Mouse (Mus musculus) olfactory bulb, adult 2 months (tissue): ENCODE measurements around the gene Ccdc50. TPM values are rescaled to one million over a fixed set of nuclear protein-coding genes. Genes with fewer than 3 reads are reported as not detected.

ENCODE experiments used
- H3K27ac ChIP-seq: fragments of 200-500 bp; 2 replicates; pipeline ENCODE4 v1.5.1; 2012; ENCODE audit warnings: low read depth, low read length; ENCODE audit not compliant: insufficient read depth
- H3K4me1 ChIP-seq: fragments of 200-500 bp; 2 replicates; pipeline ENCODE4 v1.6.1; 2012; ENCODE audit warnings: low read length; ENCODE audit not compliant: control insufficient read depth, insufficient read depth
- H3K4me3 ChIP-seq: fragments of 200-500 bp; 2 replicates; pipeline ENCODE4 v1.5.1; 2012; ENCODE audit warnings: mild to moderate bottlenecking, low read depth, low read length, moderate library complexity; ENCODE audit not compliant: insufficient read depth
- CTCF ChIP-seq: fragments of 200-500 bp; IDR thresholded peaks from 2 replicates; pipeline ENCODE4 v1.5.1; 2012; ENCODE audit warnings: low read depth, mild to moderate bottlenecking, low read length, moderate library complexity; ENCODE audit not compliant: insufficient read depth
- POLR2A ChIP-seq: fragments of 200-500 bp; IDR thresholded peaks from 2 replicates; pipeline ENCODE4 v1.6.1; 2012; ENCODE audit warnings: mild to moderate bottlenecking, low read depth, low read length, moderate library complexity; ENCODE audit not compliant: insufficient read depth
- WGBS: fragments of 180-500 bp; shearing (Covaris S2); methylation state at CpG from one replicate; pipeline ENCODE4 v1.1.7; 2018; 5-methylcytosine and 5-hydroxymethylcytosine counted together
- polyA plus RNA-seq: library from polyadenylated mRNA; stranded (reverse); fragments of >200 nt; gene quantifications from 2 replicates; pipeline ENCODE4 v1.2.4, GENCODE M21; 2012; ENCODE audit warnings: low replicate concordance; ENCODE audit not compliant: missing spikeins, insufficient read depth, insufficient read length

Ccdc50 gene
- polyA plus RNA-seq = 64.5 TPM in 1 of 2 replicates, not detected in the other

DNA sequence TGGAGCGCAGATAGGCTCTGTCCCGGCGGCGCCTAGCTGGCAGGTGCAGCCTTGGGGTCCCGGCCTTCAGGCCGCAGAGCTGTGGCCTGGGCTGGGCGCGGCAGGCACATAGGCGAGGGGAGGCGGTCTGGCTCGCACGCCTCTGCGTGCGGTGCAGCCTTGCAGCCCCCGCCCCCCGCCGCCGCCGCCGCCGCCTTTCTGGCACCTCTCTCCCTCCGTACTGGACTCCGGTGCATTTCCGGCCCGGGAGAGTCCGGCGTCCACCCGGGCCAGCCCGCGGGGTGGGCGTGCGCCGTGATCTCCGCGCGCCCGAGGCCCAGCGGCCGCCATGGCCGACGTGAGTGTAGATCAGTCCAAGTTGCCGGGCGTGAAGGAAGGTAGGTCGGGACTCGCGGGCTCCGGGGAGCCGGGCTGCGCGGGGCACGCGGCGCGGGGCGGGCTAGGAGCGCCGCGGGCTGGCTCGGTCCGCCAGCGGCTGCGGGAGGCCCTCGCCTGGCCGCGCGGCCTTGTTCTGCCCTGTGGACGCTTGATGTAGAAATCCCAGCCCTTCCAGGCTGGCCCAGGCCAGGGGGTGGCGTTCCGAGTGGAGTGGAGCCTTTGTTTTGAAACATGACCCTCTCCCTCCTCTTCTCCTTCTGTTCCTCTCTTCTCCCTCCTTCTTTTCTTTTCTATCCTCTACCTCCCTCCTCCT is at the start of gene Ccdc50:
Gene Ccdc50 (plus strand): TSS at position 109 of the 691 bp plus-strand sequence.
- TF ChIP-seq POLR2A (peak; percentile 37; the same call in 1 of the 2 replicates), CTCF (no peak)
- peak within 1 kb of the TSS; percentile 93 for H3K4me3 ChIP-seq
- peaks cover 5% of the 10 kb centered on the region for H3K4me1 ChIP-seq
- under 1% methylated on average over 68 of the region's 69 CpGs for WGBS
- peak within 1 kb of the TSS; percentile 70 for H3K27ac ChIP-seq

DNA sequence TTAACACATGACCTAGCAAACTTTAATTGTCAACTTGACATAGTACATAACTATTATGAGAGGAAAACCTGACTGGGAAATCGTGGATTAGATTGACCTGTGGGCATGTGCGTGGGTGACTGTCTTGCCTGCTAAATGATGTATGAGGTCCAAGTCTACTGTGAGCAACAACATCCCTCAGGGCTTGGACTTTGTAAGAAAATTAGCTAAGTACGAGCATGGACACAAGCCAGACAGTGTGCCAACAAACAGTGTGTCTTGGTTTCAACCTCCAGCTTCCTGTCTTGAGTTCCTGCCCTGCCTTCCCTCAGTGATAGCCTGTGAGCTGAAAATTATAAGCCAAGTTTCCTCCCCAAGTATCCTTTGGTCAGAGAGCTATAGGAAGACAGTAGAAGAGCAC is 41.1 kb upstream of the Ccdc50 start:
- 67% methylated on average over 3 of the region's 3 CpGs for whole genome bisulfite sequencing
- H3K4me1 ChIP-seq = no peaks in the 10 kb centered on the region
- H3K4me3 ChIP-seq = no peak overlapping the region
- no peak overlapping the region for H3K27ac ChIP-seq
- no peak for TF ChIP-seq CTCF
- TF ChIP-seq POLR2A = no peak

DNA sequence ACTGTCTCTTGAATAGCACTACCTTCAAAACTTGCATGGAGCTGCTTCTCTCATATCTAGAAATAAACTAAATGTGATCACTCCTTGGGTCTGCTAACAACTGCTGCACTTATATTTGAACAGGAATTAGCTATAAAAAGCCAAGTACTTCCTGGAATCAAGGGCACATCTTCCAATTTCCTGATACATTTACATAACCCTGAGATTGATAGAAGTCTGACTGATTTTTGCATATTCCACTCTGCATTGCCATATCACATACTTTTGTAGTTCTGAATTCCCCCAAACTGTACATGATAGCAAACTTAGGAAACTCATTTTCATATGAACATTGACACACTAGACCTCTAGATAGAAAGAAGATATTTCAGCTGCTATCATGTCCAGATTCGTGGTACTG is 40.3 kb upstream of the Ccdc50 start:
- Histone ChIP-seq H3K27ac (no peak overlapping the region), H3K4me3 (no peak overlapping the region), H3K4me1 (no peaks in the 10 kb centered on the region)
- TF ChIP-seq POLR2A = no peak
- no peak for TF ChIP-seq CTCF
- 80% methylated on average over 1 of the region's 1 CpGs for WGBS

DNA sequence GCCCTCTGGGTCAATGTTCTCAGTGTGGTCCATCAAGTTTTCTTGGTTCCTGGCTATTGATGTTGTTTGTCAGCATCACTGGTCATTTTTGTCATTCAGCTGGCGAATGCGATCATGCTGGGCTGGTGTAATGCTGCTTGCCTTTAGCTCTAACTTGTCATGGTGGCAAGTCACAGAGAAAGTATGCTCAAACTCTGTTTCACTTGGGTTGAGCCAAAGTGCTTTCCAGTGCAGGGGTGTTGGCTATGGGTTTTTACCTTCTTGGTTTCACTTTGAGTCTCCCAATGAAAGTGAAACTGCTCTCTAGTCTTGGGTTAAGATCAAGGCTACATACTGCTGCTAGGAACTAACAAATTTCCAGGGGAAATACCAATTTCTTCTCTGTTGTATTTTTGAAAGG is 39.4 kb upstream of the Ccdc50 start:
- no peaks in the 10 kb centered on the region for H3K4me1 ChIP-seq
- no peak overlapping the region for H3K27ac ChIP-seq
- 96% methylated on average over 2 of the region's 2 CpGs for WGBS
- H3K4me3 ChIP-seq = no peak overlapping the region
- TF ChIP-seq POLR2A = no peak
- TF ChIP-seq CTCF = no peak

DNA sequence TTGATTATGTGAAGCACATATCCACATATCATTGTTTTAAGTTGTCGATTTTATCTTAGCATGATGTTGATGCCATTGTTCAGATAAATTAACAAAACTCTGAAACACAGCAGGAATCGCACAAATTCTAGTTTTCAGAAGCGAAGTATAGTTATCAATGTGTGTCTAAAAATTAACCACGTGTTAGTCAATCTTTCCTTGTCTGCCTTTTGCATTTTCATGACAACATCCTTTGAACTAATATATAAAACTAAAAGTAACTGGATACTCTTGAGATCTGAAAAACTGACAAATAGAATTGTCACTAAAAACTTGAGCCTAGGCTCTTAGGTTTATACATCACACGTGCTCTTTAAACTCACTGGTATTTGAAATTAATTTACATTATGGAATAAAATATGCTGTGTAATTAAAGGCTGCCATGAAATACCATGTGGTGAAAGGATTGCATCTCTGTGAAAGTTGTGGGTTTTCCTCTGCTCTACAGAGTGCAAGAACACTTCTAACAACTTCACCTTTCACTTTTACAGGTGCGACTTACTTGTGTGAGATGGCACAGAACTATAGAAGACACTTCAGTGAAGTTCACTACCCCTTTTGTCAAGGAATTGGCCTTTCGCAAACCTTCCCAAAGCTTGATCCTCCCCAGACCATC is 38.7 kb upstream of the Ccdc50 start:
- WGBS = 91% methylated on average over 7 of the region's 7 CpGs
- Histone ChIP-seq H3K4me3 (no peak overlapping the region), H3K27ac (no peak overlapping the region), H3K4me1 (no peaks in the 10 kb centered on the region)
- TF ChIP-seq POLR2A (no peak), CTCF (no peak)

DNA sequence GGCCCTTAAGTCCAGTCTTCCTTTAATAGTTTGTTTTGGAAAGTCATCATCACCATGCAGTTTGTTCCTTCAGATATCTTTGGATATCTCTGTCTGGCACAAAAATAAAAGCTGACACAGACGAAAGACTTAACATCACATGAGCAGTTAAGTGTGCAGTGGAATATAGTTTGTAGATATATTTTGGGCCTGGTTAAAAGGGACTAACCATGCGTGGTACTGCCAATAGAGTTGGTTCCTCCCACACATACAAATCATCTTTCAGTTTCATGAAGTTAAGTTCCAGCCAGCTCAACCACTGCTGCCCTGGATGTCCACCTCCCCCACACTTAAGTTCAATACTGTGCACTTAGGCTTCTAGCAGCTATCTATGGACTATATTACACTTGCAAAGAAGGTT is 34.2 kb upstream of the Ccdc50 start:
- WGBS = 70% methylated on average over 2 of the region's 2 CpGs
- Histone ChIP-seq H3K4me3 (no peak overlapping the region), H3K27ac (no peak overlapping the region), H3K4me1 (no peaks in the 10 kb centered on the region)
- TF ChIP-seq CTCF (no peak), POLR2A (no peak)

DNA sequence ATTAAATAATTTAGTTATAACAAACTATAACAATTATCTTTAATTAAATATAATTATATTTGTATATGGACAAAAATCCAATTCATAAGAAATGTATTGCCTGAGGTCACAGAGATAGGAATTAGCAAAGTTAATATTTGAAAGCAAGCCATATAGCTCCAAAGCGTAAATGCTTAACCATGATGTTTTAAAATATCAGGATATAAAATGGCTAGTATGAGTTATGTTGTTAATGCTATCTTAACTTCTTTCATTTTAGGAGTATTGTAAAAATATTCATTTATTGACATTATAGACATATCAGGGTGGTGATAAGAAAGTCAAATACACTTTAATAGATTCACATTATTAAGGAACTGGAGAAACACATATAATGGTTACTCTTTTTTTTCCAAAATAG is 28.6 kb upstream of the Ccdc50 start:
- Histone ChIP-seq H3K4me1 (no peaks in the 10 kb centered on the region), H3K4me3 (no peak overlapping the region), H3K27ac (no peak overlapping the region)
- 98% methylated on average over 1 of the region's 1 CpGs for WGBS
- no peak for TF ChIP-seq CTCF
- no peak for TF ChIP-seq POLR2A

DNA sequence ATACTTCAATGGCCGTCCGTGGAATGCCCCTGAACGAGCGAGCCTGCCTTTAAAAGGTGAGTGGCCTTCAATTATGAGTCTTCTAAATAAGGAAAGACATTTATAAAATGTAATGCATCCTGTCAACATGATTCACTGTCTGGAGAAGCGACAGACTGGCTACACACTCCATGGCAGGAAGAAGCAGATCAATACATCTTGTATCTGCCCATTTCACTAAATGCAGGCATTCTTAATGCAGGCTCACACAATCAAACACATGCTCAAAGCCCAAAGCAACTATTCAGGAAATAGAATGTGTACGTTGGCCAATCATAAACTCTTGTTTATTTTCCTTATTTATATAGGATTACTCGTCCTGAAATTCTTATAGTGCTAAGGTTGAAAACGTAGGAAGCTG is 18.5 kb upstream of the Ccdc50 start, which contains the start of gene Uts2b:
Gene Uts2b (minus strand): TSS at position 49 of the 400 bp plus-strand sequence.
- 83% methylated on average over 8 of the region's 8 CpGs for WGBS
- H3K4me3 ChIP-seq = no peak within 1 kb of the TSS

DNA sequence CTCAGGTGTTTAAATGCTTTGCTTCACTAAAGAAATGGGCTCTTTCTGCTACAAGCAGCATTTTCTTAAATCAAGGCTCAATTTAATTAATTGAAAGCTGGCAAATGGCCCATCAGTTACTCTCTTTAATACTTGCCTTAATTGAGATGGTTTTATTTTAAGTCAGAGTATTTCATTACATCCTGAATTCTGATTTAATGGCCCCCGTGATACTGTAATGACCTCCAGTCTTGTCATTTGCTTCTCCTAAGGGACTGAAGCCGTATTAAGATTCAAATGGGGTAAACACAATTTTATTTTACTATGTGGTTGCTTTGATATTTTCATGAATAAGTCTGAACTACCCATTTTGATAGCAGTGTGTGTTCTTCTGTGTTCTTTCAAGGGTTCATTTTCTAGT is 18.0 kb upstream of the Ccdc50 start:
- Histone ChIP-seq H3K4me1 (no peaks in the 10 kb centered on the region), H3K27ac (no peak overlapping the region), H3K4me3 (no peak overlapping the region)
- WGBS = 64% methylated on average over 2 of the region's 2 CpGs
- TF ChIP-seq POLR2A (no peak), CTCF (no peak)

More for the DNA sequence above, 18.5 kb upstream of the Ccdc50 start, which contains the start of gene Uts2b:
- Histone ChIP-seq H3K27ac (no peak within 1 kb of the TSS), H3K4me1 (no peaks in the 10 kb centered on the region)
- no peak for TF ChIP-seq POLR2A
- TF ChIP-seq CTCF = no peak

DNA sequence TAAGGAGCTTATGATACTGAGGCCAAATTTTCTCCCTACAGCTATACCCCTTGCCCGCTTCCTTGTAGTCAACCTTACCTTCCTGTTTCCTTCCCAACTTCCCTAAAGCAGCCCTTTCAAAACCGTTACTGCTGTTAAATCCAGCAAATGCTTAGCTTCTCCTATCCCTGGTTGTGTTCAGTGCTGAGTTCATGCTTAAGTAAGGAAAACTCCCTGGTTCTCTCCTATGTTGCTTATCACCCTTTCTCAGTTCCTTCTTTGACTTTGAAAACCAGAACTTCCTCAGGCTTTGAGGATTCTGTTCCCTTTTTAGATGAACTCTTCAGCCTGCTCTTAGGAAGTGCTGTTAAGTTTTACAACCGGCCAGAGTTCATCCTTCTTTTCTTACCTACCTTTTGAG is 14.5 kb upstream of the Ccdc50 start:
- TF ChIP-seq CTCF (no peak), POLR2A (no peak)
- whole genome bisulfite sequencing = 83% methylated on average over 3 of the region's 3 CpGs
- Histone ChIP-seq H3K4me1 (no peaks in the 10 kb centered on the region), H3K27ac (no peak overlapping the region), H3K4me3 (no peak overlapping the region)
